Mouse (Mus musculus) left cerebral cortex, adult 11 months (tissue): Measurements from ENCODE around the gene Corin.

ENCODE experiments used
- DNase-seq: peaks from one replicate; pipeline ENCODE4 v3.0.0; 2022; ENCODE audit warnings: low spot score

Gene Corin

GRCm38 (mm10) chr5:72441181-72441580 lies 63.1 kb downstream of the Corin start:
- no peak for DNase-seq

DNA sequence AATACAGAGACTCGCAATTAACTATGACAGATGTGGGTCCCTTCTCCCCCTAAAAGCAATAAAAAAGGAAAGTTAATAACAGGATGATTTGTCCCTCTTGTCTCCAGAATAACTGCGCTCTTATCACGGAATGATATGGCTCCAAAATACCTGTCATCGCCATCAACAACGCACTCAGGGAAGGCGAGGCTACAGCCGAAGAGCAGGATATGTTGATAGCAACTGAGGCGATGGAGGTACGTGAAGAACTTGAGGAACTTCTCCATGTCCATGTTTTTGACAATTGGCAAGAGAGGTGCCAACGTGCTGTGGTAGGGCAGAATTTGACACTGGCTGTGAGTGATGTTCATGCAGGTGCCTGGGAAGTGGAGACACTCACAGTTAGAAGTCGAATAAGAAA lies 69.2 kb downstream of the Corin start:
- DNase-seq = no peak

GRCm38 (mm10) chr5:72431856-72432255 lies 72.4 kb downstream of the Corin start:
- DNase-seq = no peak

GRCm38 (mm10) chr5:72427556-72427955 lies 76.7 kb downstream of the Corin start:
- no peak for DNase-seq

GRCm38 (mm10) chr5:72425342-72426010 lies 78.8 kb downstream of the Corin start:
- DNase-seq = no peak

DNA sequence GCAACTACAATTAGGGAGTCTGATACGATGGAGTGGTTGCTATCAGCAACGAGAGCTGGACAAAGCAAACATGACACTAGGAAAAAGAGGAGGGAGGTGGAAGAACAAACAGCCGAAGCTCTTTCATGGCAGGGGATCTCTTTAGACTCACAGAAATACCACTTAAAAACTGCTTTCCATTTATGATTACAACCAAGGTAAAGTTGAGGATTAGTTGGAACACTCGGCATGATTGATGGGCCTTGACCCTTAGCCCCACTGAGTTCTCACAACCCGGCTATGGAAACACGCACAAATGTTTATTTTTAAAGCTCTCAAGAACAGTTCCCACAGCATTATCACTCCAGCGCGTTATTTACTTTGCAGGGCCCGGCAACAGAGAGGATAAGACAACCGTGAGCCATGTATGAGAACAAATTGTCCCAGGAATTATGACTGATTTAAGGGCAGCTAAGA lies 92.4 kb downstream of the Corin start:
- DNase-seq = no peak

- DNase-seq = no peak
Measured at GRCm38 (mm10) chr5:72410841-72411240, 93.4 kb downstream of the Corin start.

- peak; percentile 4 for DNase-seq
Measured at GRCm38 (mm10) chr5:72403376-72403775, 100.9 kb downstream of the Corin start.

DNA sequence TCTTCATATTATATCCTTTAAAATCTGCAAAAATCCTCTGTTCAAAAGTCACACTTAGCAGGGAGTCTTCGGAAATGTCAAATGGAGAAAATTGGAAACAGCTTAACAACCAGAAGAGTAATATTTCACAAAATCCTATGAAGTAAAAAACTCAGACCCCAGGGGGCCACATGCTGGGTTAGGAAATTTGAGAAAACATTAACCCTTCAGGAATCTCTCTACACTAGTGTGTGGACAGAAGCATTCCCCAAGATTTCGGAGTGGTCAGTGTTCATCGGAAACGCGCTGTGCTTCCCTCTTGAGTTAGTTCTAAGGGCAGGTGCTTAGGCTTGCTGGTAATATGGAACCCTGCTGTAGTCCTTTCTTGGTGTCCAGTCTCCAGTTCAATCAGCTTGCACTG lies 101.4 kb downstream of the Corin start:
- DNase-seq = no peak

DNA sequence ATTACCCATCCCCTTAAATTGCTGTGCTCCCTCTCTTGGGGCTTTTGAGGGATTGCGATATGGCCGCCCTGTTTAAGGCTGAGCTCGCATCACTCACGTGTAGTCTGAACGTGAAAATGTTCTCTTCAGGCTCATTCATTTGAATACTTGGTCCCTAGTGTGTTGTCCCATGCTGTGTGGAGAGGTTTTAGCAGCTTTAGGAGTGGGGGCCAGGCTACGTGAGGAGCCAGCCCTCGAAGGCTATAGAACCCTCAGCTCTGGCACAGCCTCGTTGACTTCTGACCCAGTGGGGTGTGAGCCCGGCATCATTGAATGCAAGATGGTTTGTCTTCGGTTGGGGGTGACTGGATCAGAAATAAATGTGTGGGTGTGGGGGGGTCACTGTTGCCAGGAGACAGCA lies 102.5 kb downstream of the Corin start:
- DNase-seq = no peak

DNA sequence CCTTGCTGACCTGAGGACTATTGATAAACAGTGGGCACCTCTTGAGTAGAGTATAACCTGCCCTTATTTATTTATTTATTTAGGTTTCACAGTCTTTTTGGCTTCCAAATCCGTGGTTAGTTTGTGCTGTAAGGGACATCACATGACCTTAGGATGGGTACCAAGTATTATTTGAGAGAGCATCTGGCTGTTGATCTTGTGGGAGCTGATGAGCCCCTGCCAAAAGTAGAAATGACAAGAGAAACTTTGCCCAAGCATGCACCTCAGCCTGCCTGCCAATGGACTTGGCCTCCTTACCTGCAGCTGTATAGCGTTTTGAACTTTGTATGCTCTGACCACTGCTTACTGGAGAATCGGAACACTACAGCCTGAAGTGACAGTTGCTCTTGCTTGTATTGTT lies 103.0 kb downstream of the Corin start:
- no peak for DNase-seq

GRCm38 (mm10) chr5:72382148-72382547 lies 122.1 kb downstream of the Corin start:
- DNase-seq = no peak

- DNase-seq = no peak
Measured at GRCm38 (mm10) chr5:72380616-72381015, 123.7 kb downstream of the Corin start.

- no peak for DNase-seq
Measured at GRCm38 (mm10) chr5:72368004-72368403, 136.3 kb downstream of the Corin start.

DNA sequence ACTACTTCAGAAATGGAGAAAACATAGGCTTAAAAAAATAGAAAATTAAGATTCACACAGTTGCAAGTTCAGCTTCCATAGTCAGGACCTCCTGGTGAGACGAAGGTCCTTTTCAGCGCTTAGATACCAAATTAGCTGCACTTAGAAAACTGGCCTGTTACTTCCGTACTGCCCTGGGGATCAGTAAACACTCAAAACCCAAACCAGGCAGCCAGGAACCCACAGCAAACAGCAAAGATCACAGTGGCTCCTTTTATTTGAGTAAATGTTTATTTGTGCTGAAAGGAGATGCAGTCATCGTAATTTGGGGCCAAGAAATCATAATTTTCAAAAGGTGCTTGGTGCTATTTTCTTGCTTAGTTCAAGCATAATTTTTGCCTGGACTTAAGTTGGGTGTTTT lies 138.5 kb downstream of the Corin start:
- no peak for DNase-seq

GRCm38 (mm10) chr5:72363838-72364237 lies 140.4 kb downstream of the Corin start:
- no peak for DNase-seq

DNA sequence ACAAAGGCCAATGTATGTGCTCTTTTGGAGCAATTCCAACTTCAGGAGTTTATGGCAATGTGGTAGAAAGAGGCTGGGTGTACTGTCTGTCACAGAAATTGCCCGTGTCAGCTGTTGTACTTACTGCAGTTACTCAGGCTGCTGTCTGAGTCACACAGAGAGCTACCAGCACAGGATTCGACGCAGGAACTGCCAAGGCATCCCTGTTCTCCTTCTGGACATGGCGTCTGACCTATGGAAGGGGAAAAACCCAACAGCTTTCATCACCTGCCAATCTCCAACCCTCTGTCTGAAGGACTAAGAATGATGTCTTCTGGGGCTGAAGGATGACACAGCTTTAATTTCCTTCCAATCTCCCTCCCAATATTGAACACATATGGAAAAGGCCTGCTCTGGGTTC lies 150.5 kb downstream of the Corin start:
- DNase-seq = no peak

- DNase-seq = peak; percentile 32
Measured at GRCm38 (mm10) chr5:72350081-72350758, 154.1 kb downstream of the Corin start.

DNA sequence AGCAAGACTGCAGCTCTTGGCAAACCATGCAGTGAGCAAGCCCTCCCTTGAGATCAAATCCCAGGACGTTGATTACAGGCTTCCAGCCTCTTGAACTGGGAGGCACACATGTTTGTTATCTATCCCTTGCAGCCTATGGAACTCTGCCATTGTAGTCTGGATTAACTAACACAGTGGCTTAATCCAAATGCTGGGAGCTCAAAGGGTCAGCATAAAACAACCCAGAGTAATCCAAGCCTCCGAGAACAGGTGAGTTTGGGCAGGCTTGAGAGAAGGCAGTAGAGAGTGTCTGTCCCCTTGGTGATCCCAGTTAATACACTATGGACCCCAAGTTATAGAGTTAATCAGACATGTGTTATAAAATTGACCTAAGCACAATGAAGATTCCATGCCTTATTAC lies 155.7 kb downstream of the Corin start:
- DNase-seq = no peak

DNA sequence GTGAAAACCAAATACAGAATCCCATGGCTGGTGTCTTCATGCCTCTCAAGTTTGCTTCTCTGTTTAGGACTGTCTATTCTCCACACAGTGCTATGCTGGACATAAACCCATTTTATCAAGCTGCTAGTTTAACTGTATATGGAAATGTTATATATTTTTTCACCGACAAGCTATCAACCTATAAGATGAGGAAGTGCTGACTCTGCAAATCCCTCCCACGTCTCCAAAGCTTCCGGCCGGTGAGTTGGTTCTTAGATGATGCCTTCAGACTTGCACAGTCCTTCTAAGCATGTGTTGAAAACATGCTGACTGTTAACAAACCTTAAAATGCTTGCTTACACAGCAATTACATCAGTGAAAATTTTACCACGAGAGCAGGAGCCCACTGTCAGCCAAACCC lies 168.4 kb downstream of the Corin start:
- DNase-seq = no peak

DNA sequence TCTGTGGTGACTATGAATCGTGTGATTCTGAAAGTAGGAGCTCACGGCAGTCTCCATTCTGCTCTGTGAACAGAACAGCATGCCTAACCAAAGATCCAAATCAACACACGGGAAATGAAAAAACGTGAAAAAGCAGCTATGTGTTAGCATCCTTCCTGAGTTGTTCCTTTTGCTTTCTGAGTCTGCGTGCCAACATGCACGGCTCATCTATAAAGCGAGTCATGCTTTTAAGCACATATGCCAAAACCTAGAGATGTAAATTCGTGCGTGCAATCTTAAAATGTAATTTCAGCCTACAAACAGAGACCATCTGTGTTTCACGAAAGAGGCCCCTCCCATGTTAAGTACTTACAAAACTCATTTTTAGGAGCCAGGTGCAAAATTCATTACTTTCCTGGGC lies 171.4 kb downstream of the Corin start:
- no peak for DNase-seq

- DNase-seq = no peak
Measured at GRCm38 (mm10) chr5:72331217-72331616, 173.1 kb downstream of the Corin start.

DNA sequence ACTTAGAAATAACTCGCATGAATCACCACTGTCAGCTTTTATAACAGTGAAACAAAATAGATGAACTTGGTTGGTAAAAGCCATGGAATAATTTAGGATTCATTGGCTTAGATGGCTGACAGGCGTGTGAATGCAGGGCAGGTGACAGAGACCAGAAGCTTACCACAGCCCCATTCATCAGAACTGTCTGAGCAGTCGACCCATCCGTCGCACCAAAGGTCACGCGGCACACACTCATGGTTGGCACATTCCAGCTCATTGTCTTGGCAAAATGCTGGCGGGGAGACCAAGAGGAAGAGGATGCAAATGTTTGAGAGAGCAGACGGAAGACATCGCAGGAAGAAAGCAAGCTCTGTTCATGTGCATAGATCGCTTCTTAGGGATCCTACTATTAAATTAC lies 173.6 kb downstream of the Corin start:
- no peak for DNase-seq

DNA sequence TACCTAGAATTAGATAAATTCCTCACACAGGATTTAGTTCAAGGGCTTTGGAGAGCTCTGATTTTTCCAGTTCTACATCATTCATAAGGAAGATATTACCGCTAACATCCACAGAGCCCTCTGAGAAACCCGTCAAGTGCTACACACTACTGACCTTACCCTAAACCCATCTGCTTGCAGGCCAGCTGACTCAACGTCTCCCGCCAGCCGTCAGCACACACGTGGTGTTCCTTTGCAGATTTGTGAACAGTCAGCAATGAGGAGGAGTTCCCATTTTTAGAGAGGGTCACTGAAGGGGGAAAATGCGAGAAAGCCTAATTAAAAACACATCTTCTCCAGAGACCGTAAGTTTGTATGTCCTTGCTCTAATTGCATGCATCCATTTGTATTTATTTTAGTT lies 174.8 kb downstream of the Corin start:
- no peak for DNase-seq
